In genomic region chr11:9010416-9010815, GRCm38 (mm10) we compare ENCODE assay signal across 8 mouse cellular contexts. TPM values are rescaled to one million over a fixed set of nuclear protein-coding genes. Genes with fewer than 3 reads are reported as not detected.
A peak's percentile ranks its signal among the peaks of the same experiment; 100 is the strongest.
DNase-seq lines count a peak whose midpoint lies in the region; ATAC-seq lines count a peak whose summit lies in the region.

No protein-coding gene starts in this region.

- peak overlapping the region; percentile 72 for H3K9ac ChIP-seq in embryonic facial prominence, embryonic 15.5 days
- H3K9ac ChIP-seq in hindbrain, embryonic 12.5 days, result peak overlapping the region; percentile 79
- peak overlapping the region; percentile 94 for H3K9ac ChIP-seq in limb, embryonic 11.5 days (ENCODE audit: low read length)
- H3K9ac ChIP-seq in midbrain, embryonic 14.5 days (replicated peaks; ENCODE audit: low read length), result peak overlapping the region; percentile 79

- H3K4me2 ChIP-seq in embryonic facial prominence, embryonic 15.5 days (replicated peaks), result peak overlapping the region; percentile 86
- peak overlapping the region; percentile 70 for H3K4me2 ChIP-seq in hindbrain, embryonic 12.5 days (replicated peaks)
- H3K4me2 ChIP-seq in limb, embryonic 11.5 days (ENCODE audit: low read depth, severe bottlenecking), result peak overlapping the region; percentile 45
- peak overlapping the region; percentile 80 for H3K4me2 ChIP-seq in midbrain, embryonic 14.5 days (ENCODE audit: low read length)

- DNase-seq in left cerebral cortex, adult 9 months (ENCODE audit: low spot score in 2 of 2), result peak; percentile 8 to 29
- no peak for DNase-seq in left cerebral cortex, postnatal 36 days (ENCODE audit: low spot score in 2 of 2)
- peak; percentile 54 for DNase-seq in ZHBTc4 (ENCODE audit: low read depth, low spot score)
- DNase-seq in limb, embryonic 11.5 days (ENCODE audit: low spot score), result peak; percentile 68
- peak; percentile 44 for DNase-seq in midbrain, embryonic 14.5 days

- peaks cover 11% of the 10 kb centered on the region for H3K36me3 ChIP-seq in embryonic facial prominence, embryonic 15.5 days
- peaks cover 11% of the 10 kb centered on the region; the same call in 1 of the 2 replicates for H3K36me3 ChIP-seq in hindbrain, embryonic 12.5 days
- peaks cover 3% of the 10 kb centered on the region; the same call in 1 of the 2 replicates for H3K36me3 ChIP-seq in limb, embryonic 11.5 days (ENCODE audit: control insufficient read depth, insufficient read depth, low read length)
- peaks cover 8% of the 10 kb centered on the region; the same call in 1 of the 2 replicates for H3K36me3 ChIP-seq in midbrain, embryonic 14.5 days (ENCODE audit: control insufficient read depth, insufficient read depth, low read length)

- peak; percentile 53; the same call in 1 of the 2 replicates for ATAC-seq in embryonic facial prominence, embryonic 15.5 days (ENCODE audit: insufficient number of reproducible peaks, low FRiP score, low TSS enrichment, low read depth)
- ATAC-seq in hindbrain, embryonic 12.5 days (ENCODE audit: low FRiP score), result peak; percentile 70
- ATAC-seq in limb, embryonic 11.5 days (ENCODE audit: insufficient number of reproducible peaks, low FRiP score, low TSS enrichment, low read depth), result peak; percentile 59
- peak; percentile 55; the same call in 1 of the 2 replicates for ATAC-seq in midbrain, embryonic 14.5 days (ENCODE audit: low FRiP score, low TSS enrichment)
- no peak for ATAC-seq in CD4-positive, CD25-positive, alpha-beta regulatory T cell, adult 4 months

- WGBS in embryonic facial prominence, embryonic 15.5 days, result 0% methylated on average over 7 of the region's 7 CpGs
- WGBS in hindbrain, embryonic 12.5 days, result under 1% methylated on average over 7 of the region's 7 CpGs
- 2% methylated on average over 7 of the region's 7 CpGs for WGBS in limb, embryonic 11.5 days
- 0% methylated on average over 7 of the region's 7 CpGs for WGBS in midbrain, embryonic 14.5 days

- no peaks in the 10 kb centered on the region for H3K9me3 ChIP-seq in embryonic facial prominence, embryonic 15.5 days (replicated peaks)
- no peaks in the 10 kb centered on the region for H3K9me3 ChIP-seq in hindbrain, embryonic 12.5 days (replicated peaks)
- no peaks in the 10 kb centered on the region for H3K9me3 ChIP-seq in limb, embryonic 11.5 days (ENCODE audit: control insufficient read depth, low read length)
- H3K9me3 ChIP-seq in midbrain, embryonic 14.5 days (ENCODE audit: control insufficient read depth, low read length), result no peaks in the 10 kb centered on the region

- peak overlapping the region; percentile 92 for H3K27ac ChIP-seq in embryonic facial prominence, embryonic 15.5 days (replicated peaks)
- H3K27ac ChIP-seq in hindbrain, embryonic 12.5 days, result peak overlapping the region; percentile 81
- peak overlapping the region; percentile 88 for H3K27ac ChIP-seq in limb, embryonic 11.5 days (replicated peaks; ENCODE audit: low read depth, low read length)
- H3K27ac ChIP-seq in midbrain, embryonic 14.5 days (replicated peaks; ENCODE audit: low read depth, low read length), result peak overlapping the region; percentile 70

- H3K4me3 ChIP-seq in embryonic facial prominence, embryonic 15.5 days (replicated peaks), result peak overlapping the region; percentile 79
- H3K4me3 ChIP-seq in hindbrain, embryonic 12.5 days, result peak overlapping the region; percentile 74
- peak overlapping the region; percentile 70 for H3K4me3 ChIP-seq in limb, embryonic 11.5 days (ENCODE audit: low read depth, low read length)
- H3K4me3 ChIP-seq in midbrain, embryonic 14.5 days (replicated peaks; ENCODE audit: low read depth, low read length), result peak overlapping the region; percentile 66

- H3K4me1 ChIP-seq in embryonic facial prominence, embryonic 15.5 days, result peaks cover 11% of the 10 kb centered on the region
- peaks cover 9% of the 10 kb centered on the region for H3K4me1 ChIP-seq in hindbrain, embryonic 12.5 days
- H3K4me1 ChIP-seq in limb, embryonic 11.5 days (ENCODE audit: control insufficient read depth, insufficient read depth, low read length), result peaks cover 4% of the 10 kb centered on the region; the same call in 1 of the 2 replicates
- peaks cover 8% of the 10 kb centered on the region; the same call in 1 of the 2 replicates for H3K4me1 ChIP-seq in midbrain, embryonic 14.5 days (ENCODE audit: control insufficient read depth, insufficient read depth, low read length)

- no peaks in the 10 kb centered on the region for H3K27me3 ChIP-seq in embryonic facial prominence, embryonic 15.5 days
- H3K27me3 ChIP-seq in hindbrain, embryonic 12.5 days, result no peaks in the 10 kb centered on the region
- no peaks in the 10 kb centered on the region for H3K27me3 ChIP-seq in limb, embryonic 11.5 days (ENCODE audit: control insufficient read depth, insufficient read depth, low read length)
- no peaks in the 10 kb centered on the region for H3K27me3 ChIP-seq in midbrain, embryonic 14.5 days (ENCODE audit: control insufficient read depth, insufficient read depth, low read length)

- intact Hi-C loops in left cerebral cortex, postnatal 36 days (cut with DNase I), result loop anchor here (5.0 kb wide), 1 partner anchor 107 kb away; the partner anchor contains the start of gene Upp1

RNA-seq across cellular contexts. Expression of gene Hus1, which starts 0.6 kb away (rescaled TPM):
- total RNA-seq in left cerebral cortex, postnatal 36 days (2021), result 10 to 100 TPM in 1 of 2 experiments, 1 to 10 TPM in 1; 8.6 to 11.6 TPM
- 12.4 and 12.6 TPM in 2 replicates for polyA plus RNA-seq in embryonic facial prominence, embryonic 15.5 days (2015; fragmentation: Nextera tagmentation; extraction: Ambion mirVana)
- 15.3 and 16.4 TPM in 2 replicates for polyA plus RNA-seq in hindbrain, embryonic 12.5 days (2016; fragmentation: Nextera tagmentation; extraction: Ambion mirVana)
- 21.4 and 23.0 TPM in 2 replicates for polyA plus RNA-seq in limb, embryonic 11.5 days (2014; fragmentation: Nextera tagmentation; extraction: Ambion mirVana)
- 11.1 and 11.9 TPM in 2 replicates for polyA plus RNA-seq in midbrain, embryonic 14.5 days (2014; fragmentation: Nextera tagmentation; extraction: Ambion mirVana)
- 1 to 10 TPM; 6.1 to 6.3 TPM for polyA plus RNA-seq in CD4-positive, CD25-positive, alpha-beta regulatory T cell, adult 4 months (2017; shearing (Covaris generic))

RNA-seq across cellular contexts. Expression of gene Pkd1l1, which starts 37.4 kb away (rescaled TPM):
- under 1 TPM in 1 of 2 experiments, not detected in 1; 0.23 TPM for total RNA-seq in left cerebral cortex, postnatal 36 days (2021)
- polyA plus RNA-seq in embryonic facial prominence, embryonic 15.5 days (2015; fragmentation: Nextera tagmentation; extraction: Ambion mirVana), result 0.04 and 0.09 TPM in 2 replicates
- polyA plus RNA-seq in hindbrain, embryonic 12.5 days (2016; fragmentation: Nextera tagmentation; extraction: Ambion mirVana), result 0.05 and 0.13 TPM in 2 replicates
- polyA plus RNA-seq in limb, embryonic 11.5 days (2014; fragmentation: Nextera tagmentation; extraction: Ambion mirVana), result 0.03 and 0.06 TPM in 2 replicates
- 0.09 and 0.45 TPM in 2 replicates for polyA plus RNA-seq in midbrain, embryonic 14.5 days (2014; fragmentation: Nextera tagmentation; extraction: Ambion mirVana)
- polyA plus RNA-seq in CD4-positive, CD25-positive, alpha-beta regulatory T cell, adult 4 months (2017; shearing (Covaris generic)), result under 1 TPM; 0.11 to 0.42 TPM

RNA-seq across cellular contexts. Expression of gene Gm11992, which starts 38.0 kb away (rescaled TPM):
- under 1 TPM; 0.54 to 0.63 TPM for total RNA-seq in left cerebral cortex, postnatal 36 days (2021)
- polyA plus RNA-seq in embryonic facial prominence, embryonic 15.5 days (2015; fragmentation: Nextera tagmentation; extraction: Ambion mirVana), result 4.2 and 6.3 TPM in 2 replicates
- 0.77 and 1.3 TPM in 2 replicates for polyA plus RNA-seq in hindbrain, embryonic 12.5 days (2016; fragmentation: Nextera tagmentation; extraction: Ambion mirVana)
- 0.13 and 0.27 TPM in 2 replicates for polyA plus RNA-seq in limb, embryonic 11.5 days (2014; fragmentation: Nextera tagmentation; extraction: Ambion mirVana)
- polyA plus RNA-seq in midbrain, embryonic 14.5 days (2014; fragmentation: Nextera tagmentation; extraction: Ambion mirVana), result 0.97 and 1.2 TPM in 2 replicates
- polyA plus RNA-seq in CD4-positive, CD25-positive, alpha-beta regulatory T cell, adult 4 months (2017; shearing (Covaris generic)), result under 1 TPM in 1 of 2 experiments, not detected in 1; 0.31 TPM

RNA-seq across cellular contexts. Expression of gene Sun3, which starts 38.4 kb away (rescaled TPM):
- total RNA-seq in left cerebral cortex, postnatal 36 days (2021), result under 1 TPM in 1 of 2 experiments, not detected in 1; 0.54 TPM
- polyA plus RNA-seq in embryonic facial prominence, embryonic 15.5 days (2015; fragmentation: Nextera tagmentation; extraction: Ambion mirVana), result 0.13 TPM in 1 of 2 replicates, not detected in the other
- polyA plus RNA-seq in hindbrain, embryonic 12.5 days (2016; fragmentation: Nextera tagmentation; extraction: Ambion mirVana), result 0.25 TPM in 1 of 2 replicates, not detected in the other
- not detected in 2 replicates for polyA plus RNA-seq in limb, embryonic 11.5 days (2014; fragmentation: Nextera tagmentation; extraction: Ambion mirVana)
- 0.39 TPM in 1 of 2 replicates, not detected in the other for polyA plus RNA-seq in midbrain, embryonic 14.5 days (2014; fragmentation: Nextera tagmentation; extraction: Ambion mirVana)
- polyA plus RNA-seq in CD4-positive, CD25-positive, alpha-beta regulatory T cell, adult 4 months (2017; shearing (Covaris generic)), result not detected

Comparison
In these comparisons a context has a peak if more than half of its experiments do, and no peak if none do; other contexts are left out.
1. DNase-seq: peak in left cerebral cortex, adult 9 months (2 of 2), ZHBTc4 (single experiment), limb, embryonic 11.5 days (single experiment) and midbrain, embryonic 14.5 days (single experiment); none in left cerebral cortex, postnatal 36 days (0 of 2).
2. Peak in every context shown above with its lines, with median percentiles within 50 percentile points of each other: H3K27ac ChIP-seq, H3K4me2 ChIP-seq, H3K4me3 ChIP-seq and H3K9ac ChIP-seq.